Mouse (Mus musculus) C2C12 (cell line): ENCODE data around the gene Atxn7. TPM values are rescaled to one million over a fixed set of nuclear protein-coding genes. Genes with fewer than 3 reads are reported as not detected.

Experiments used
- H3K27me3 ChIP-seq: one replicate; pipeline ENCODE4 v1.6.1; 2011; ENCODE audit not compliant: control insufficient read depth, insufficient read depth, insufficient read length
- H3K36me3 ChIP-seq: one replicate; pipeline ENCODE4 v1.6.1; 2011; ENCODE audit not compliant: control insufficient read depth, insufficient read depth
- H3K4me3 ChIP-seq: one replicate; pipeline ENCODE4 v1.5.1; 2011; ENCODE audit warnings: mild to moderate bottlenecking, control low read depth; ENCODE audit not compliant: poor library complexity, insufficient read depth, severe bottlenecking
- H3K79me2 ChIP-seq: one replicate; pipeline ENCODE4 v1.6.1; 2011; ENCODE audit not compliant: control insufficient read depth, insufficient read depth
- H3K79me3 ChIP-seq: one replicate; pipeline ENCODE4 v1.6.1; 2011; ENCODE audit warnings: low read depth, control low read depth
- H3ac ChIP-seq: one replicate; pipeline ENCODE3; 2011; ENCODE audit warnings: low read depth; ENCODE audit not compliant: control insufficient read depth, insufficient read length
- CEBPB ChIP-seq: IDR thresholded peaks from one replicate; pipeline ENCODE4 v1.6.1; 2011; ENCODE audit warnings: low read depth, mild to moderate bottlenecking, control low read depth, moderate library complexity
- CTCF ChIP-seq: IDR thresholded peaks from one replicate; pipeline ENCODE4 v1.5.1; 2011; ENCODE audit not compliant: control insufficient read depth, insufficient read depth, insufficient read length
- FOSL1 ChIP-seq: IDR thresholded peaks from one replicate; pipeline ENCODE4 v1.8.0; 2011; ENCODE audit warnings: mild to moderate bottlenecking, low read length; ENCODE audit not compliant: poor library complexity, insufficient read depth, severe bottlenecking
- MAX ChIP-seq: IDR thresholded peaks from one replicate; pipeline ENCODE4 v1.6.1; 2011; ENCODE audit warnings: mild to moderate bottlenecking, control low read depth
- MYOD1 ChIP-seq: IDR thresholded peaks from one replicate; pipeline ENCODE4 v1.6.1; 2011; ENCODE audit warnings: low read depth; ENCODE audit not compliant: control insufficient read depth, insufficient read length
- MYOG ChIP-seq: IDR thresholded peaks from one replicate; pipeline ENCODE4 v1.6.1; 2011; ENCODE audit not compliant: control insufficient read depth, insufficient read length; ENCODE audit errors: extremely low read depth
- USF1 ChIP-seq: IDR thresholded peaks from one replicate; pipeline ENCODE4 v1.6.1; 2011; ENCODE audit warnings: low read depth, mild to moderate bottlenecking, control low read depth, moderate library complexity
- polyA plus RNA-seq: library from polyadenylated mRNA; unstranded; fragments of >200 nt; fragmentation: generic; extraction: Trizol; gene quantifications from one replicate; pipeline ENCODE4 v1.2.1, GENCODE M21; 2012; ENCODE audit warnings: missing spikeins

Gene Atxn7
- polyA plus RNA-seq, 1 experiment, result 1.9 TPM

DNA sequence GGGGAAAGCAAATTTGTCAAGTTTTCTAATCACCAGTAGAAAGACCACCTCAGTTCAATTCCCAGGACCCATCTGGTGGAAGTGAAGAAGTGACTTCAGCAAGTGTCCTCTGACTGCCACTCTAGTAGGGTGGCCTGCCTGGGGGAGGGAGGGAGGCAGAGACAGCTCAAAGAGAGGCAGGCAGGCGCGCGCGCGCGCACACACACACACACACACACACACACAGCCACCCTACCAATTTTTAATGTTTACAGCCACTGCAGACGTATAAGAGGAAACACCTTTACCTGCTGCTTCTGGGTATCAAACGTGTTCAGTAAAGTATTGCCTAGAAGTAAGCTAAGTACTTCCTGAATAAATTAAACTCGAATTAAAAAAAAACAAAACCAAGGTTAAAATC, 1.2 kb upstream of the Atxn7 start:
- H3K36me3 ChIP-seq, result peaks cover 5% of the 10 kb centered on the region
- peaks cover 53% of the 10 kb centered on the region for H3K79me2 ChIP-seq
- H3ac ChIP-seq, result no peak overlapping the region
- peak overlapping the region; percentile 60 for H3K4me3 ChIP-seq
- TF ChIP-seq MYOD1, result no peak
- no peak for TF ChIP-seq CTCF
- no peak for TF ChIP-seq FOSL1
- TF ChIP-seq USF1, result no peak
- no peak for TF ChIP-seq CEBPB
- no peak for TF ChIP-seq MAX
- no peak for TF ChIP-seq MYOG
- H3K27me3 ChIP-seq, result no peaks in the 10 kb centered on the region
- H3K79me3 ChIP-seq, result peaks cover 39% of the 10 kb centered on the region

DNA sequence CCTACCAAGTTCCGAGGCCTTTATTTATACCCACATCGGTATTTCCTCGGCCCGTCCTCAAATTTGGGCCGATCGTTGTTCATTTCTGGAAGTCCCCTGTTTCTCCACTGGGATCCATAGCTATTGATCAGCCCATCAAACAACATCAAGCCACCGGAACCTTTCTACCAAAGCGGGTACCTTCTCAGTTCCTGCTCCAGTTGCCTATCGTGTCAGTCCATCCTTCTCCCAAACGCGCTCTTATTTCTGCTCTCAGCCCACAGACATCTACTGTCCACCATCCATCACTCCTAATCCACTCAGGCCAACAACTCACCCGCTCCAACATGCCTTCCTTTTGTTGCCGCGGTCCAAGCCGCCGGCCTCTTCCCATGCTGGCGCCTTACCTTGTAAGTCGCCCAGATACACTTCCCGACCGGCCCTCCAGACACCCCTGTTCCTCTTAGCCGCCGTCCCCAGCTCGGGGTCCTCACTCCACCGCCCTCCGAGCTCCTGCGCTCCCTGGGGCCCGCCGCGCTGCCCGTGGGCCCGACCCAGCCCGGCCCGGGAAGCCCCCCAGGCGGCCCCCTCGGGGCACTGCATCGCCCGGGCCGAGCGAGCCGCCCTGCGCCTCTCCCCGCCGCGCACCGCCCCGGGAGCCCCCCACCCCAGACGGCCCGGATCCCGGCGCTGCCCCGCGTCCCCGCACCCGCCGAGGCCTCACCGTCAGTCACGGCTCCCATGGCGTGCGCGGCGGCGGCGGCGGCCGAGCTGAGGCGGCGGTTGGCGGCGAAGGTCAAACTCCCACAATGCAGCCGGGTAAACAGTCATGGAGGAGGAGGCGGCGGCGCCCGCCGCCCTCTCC, 536 bp upstream of the Atxn7 start:
- Histone ChIP-seq H3ac (peak overlapping the region; percentile 65), H3K27me3 (no peaks in the 10 kb centered on the region), H3K36me3 (peaks cover 1% of the 10 kb centered on the region), H3K79me3 (peaks cover 35% of the 10 kb centered on the region), H3K4me3 (peak overlapping the region; percentile 60), H3K79me2 (peaks cover 46% of the 10 kb centered on the region)
- TF ChIP-seq MYOD1 (no peak), CTCF (no peak), CEBPB (no peak), MYOG (no peak), USF1 (no peak), MAX (no peak), FOSL1 (no peak)

DNA sequence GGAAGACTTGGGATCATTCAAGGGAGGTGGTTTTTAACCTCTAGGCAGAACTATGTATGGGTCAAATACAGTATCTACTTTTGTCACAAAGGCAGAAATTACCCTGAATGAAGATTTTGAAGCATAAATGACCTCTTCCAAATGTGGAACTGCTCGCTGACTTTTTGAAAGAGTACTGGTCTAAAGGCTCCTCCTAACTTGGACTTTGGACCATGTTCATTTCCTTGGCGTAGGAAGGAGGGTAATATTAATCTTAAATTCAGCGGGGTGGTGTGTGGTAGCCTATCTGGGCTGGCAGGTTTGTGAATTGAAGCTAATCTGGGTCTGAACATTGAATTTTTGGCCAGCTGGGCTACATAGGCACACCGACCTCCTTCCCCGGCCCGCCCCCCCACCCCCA, 1.2 kb downstream of the Atxn7 start:
- H3K27me3 ChIP-seq, result no peaks in the 10 kb centered on the region
- no peak for TF ChIP-seq FOSL1
- TF ChIP-seq MAX, result no peak
- no peak for TF ChIP-seq MYOD1
- H3K4me3 ChIP-seq, result no peak overlapping the region
- H3K79me3 ChIP-seq, result peaks cover 25% of the 10 kb centered on the region
- H3K36me3 ChIP-seq, result no peaks in the 10 kb centered on the region
- H3K79me2 ChIP-seq, result peaks cover 33% of the 10 kb centered on the region
- no peak overlapping the region for H3ac ChIP-seq

DNA sequence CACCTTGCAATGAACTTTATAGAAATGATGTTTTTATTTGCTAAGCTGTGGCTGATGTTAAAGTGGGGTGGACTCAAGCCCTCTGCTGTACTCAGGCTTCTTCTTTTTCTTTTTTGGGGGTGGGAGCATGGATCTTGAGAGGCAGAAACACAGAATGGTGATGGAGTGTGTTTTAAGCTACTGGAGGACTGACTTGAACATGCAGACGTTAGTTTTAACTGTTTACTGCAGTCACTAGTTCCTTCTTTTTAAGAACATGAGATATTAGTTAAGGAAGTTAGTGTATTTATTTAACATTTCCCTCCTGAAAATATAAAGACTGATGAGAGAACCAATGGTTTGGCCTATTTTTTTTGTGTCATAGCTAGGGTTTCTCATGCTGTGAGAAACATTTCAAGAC, 2.3 kb downstream of the Atxn7 start:
- H3K79me3 ChIP-seq, result peaks cover 15% of the 10 kb centered on the region
- H3ac ChIP-seq, result no peak overlapping the region
- TF ChIP-seq MYOG (no peak), MAX (no peak), CTCF (no peak), MYOD1 (no peak), USF1 (no peak), CEBPB (no peak), FOSL1 (no peak)
- H3K36me3 ChIP-seq, result no peaks in the 10 kb centered on the region
- no peaks in the 10 kb centered on the region for H3K27me3 ChIP-seq
- no peak overlapping the region for H3K4me3 ChIP-seq
- peaks cover 22% of the 10 kb centered on the region for H3K79me2 ChIP-seq

DNA sequence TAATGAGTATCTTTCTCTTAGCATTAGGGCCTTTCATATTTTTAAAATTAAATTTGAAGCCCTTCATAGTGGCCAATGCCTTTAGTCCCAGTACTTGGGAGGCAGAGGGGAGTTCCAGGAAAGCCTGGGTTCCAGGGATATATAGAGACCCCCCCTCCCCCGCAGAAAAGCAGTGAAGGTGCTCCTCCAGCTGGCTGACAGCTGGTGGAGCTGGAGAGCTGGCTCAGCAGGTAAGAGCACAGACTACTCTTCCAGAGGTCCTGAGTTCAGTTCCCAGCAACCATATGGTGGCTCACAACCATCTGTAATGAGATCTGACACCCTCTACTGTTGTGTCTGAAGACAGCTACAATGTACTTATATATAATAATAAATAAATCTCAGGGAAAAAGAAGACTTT, 6.4 kb downstream of the Atxn7 start:
- H3K27me3 ChIP-seq, result no peaks in the 10 kb centered on the region
- H3ac ChIP-seq, result no peak overlapping the region
- no peak overlapping the region for H3K4me3 ChIP-seq
- H3K79me3 ChIP-seq, result no peaks in the 10 kb centered on the region
- TF ChIP-seq CTCF (no peak), FOSL1 (no peak), MAX (no peak), MYOD1 (no peak), USF1 (no peak), MYOG (no peak), CEBPB (no peak)
- H3K79me2 ChIP-seq, result no peaks in the 10 kb centered on the region
- H3K36me3 ChIP-seq, result no peaks in the 10 kb centered on the region

DNA sequence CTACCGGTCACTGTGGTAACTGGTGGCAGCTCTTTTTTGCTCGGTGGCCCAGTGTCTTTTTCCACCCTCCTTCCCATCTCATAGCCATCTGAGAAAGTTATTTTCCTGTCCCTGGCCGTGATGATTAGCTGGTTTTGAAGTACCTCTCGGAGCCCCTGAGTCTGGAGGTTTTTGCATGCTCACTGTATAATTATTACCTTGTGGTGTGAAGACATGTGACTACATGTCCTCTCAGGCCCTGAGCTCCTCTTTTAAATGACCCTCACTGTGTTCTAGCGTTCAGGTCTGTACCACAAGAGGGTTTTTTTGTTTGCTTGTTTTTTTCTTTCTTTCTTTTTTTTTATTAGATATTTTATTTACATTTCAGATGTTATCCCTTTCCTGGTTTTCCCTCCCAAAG, 7.2 kb downstream of the Atxn7 start:
- Histone ChIP-seq H3ac (no peak overlapping the region), H3K4me3 (no peak overlapping the region), H3K36me3 (no peaks in the 10 kb centered on the region), H3K27me3 (no peaks in the 10 kb centered on the region), H3K79me2 (no peaks in the 10 kb centered on the region), H3K79me3 (no peaks in the 10 kb centered on the region)
- TF ChIP-seq CEBPB (no peak), MAX (no peak), FOSL1 (no peak), MYOD1 (no peak), MYOG (no peak), USF1 (no peak), CTCF (no peak)
